Mouse (Mus musculus) left cerebral cortex, adult 2 months (tissue): ENCODE measurements around the gene Cd3eap. TPM values are rescaled to one million over a fixed set of nuclear protein-coding genes. Genes with fewer than 3 reads are reported as not detected.

Experiments
- DNase-seq, 2 experiments: peaks; one replicate each; pipeline ENCODE4 v3.0.0; 2021 to 2022; ENCODE audit warnings: low spot score in 2 of 2, mixed read lengths in 1 of 2; ENCODE audit errors: extremely low spot score in 1 of 2
- H3K27ac ChIP-seq: fragments of 200-600 bp; 2 replicates; pipeline ENCODE4 v1.8.1; 2022
- H3K4me3 ChIP-seq: fragments of 200-600 bp; 2 replicates; pipeline ENCODE4 v1.8.1; 2022
- CTCF ChIP-seq: fragments of 200-600 bp; IDR thresholded peaks from 2 replicates; pipeline ENCODE4 v1.8.1; 2022; ENCODE audit warnings: antibody characterized with exemption, mild to moderate bottlenecking, moderate library complexity
- intact Hi-C: fragments of 180-260 bp; cut with DNase I; formaldehyde crosslinking; loops from one replicate; pipeline ENCODE4 v1.15.1; 2025
- total RNA-seq, 2 experiments: library from RNA; stranded (reverse); gene quantifications; 2 replicates each; pipeline ENCODE4 v1.2.3; 2021

Gene Cd3eap
- total RNA-seq, 2 experiments from 2014 or later, result 17.0 to 17.8 TPM

DNA sequence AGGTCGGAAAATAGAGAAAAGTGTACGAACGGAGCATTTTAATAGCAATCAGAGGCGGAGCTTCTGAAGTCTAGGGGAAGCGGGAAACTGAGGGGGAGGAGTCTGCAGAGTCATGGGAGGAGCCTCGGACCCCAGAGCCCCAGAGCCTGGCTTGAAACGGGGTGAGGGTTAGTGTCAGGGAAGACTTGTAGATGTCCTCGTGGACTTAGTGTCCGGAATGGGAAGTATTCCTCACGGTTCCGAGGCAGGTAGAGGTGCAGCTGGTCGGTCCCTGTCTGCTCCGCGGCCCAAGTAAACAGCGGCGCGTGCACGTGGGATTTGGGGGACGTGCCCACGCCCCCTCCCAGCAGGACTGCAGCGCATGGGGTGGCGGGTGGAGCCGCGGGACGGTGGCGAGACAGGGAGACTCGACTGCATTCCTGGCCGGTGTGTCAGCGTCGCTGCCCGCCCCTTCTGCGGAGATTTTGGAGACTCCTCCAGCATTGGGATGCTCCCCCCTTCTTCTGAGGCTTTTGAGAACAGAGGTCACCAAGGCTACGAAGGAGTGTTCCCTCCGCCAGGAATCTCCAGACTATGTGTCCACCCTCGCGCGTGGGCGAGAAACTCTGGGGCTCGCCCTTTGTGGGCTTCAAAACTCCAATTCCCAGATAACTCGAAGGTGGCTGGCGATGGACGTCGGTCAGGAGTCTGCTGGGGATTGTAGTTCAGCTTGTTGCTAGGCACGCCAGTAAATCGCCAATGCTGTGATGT lies 784 bp upstream of the Cd3eap start:
- TF ChIP-seq CTCF, result no peak
- peak overlapping the region; percentile 76 for H3K27ac ChIP-seq
- intact Hi-C loops, result loop anchor here (5.0 to 10.0 kb wide), 2 partner anchors 63 to 335 kb away; partner anchors contain the start of genes Foxa3 and Sympk
- peak; percentile 59 to 72 for DNase-seq
- peak overlapping the region; percentile 57 for H3K4me3 ChIP-seq

DNA sequence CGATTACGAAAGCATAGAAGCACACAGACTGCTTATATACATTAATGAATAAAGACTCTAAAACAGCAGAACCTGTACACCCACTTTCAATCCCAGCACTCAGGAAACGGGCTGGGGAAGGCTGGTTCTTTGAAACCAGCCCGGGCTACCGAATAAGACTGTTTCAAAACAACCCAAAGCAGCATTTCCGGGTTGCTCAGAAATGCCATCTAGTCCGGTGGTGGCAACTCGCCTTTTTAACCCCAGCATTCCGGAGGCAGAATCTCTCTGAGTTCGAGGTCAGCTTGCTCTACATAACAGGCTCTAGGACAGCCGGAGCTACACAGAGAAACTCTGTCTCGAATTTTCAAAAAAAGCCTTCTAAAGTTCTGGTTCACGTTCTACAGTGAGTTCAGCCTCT lies 649 bp downstream of the Cd3eap start:
- TF ChIP-seq CTCF, result no peak
- DNase-seq, result no peak
- intact Hi-C loops, result no loop called here
- Histone ChIP-seq H3K27ac (peak overlapping the region; percentile 94; the same call in 1 of the 2 replicates), H3K4me3 (peak overlapping the region; percentile 57)

GRCm38 (mm10) chr7:19357381-19358375 lies 1.6 kb downstream of the Cd3eap start:
- no peak for TF ChIP-seq CTCF
- intact Hi-C loops, result no loop called here
- H3K4me3 ChIP-seq, result no peak overlapping the region
- no peak overlapping the region for H3K27ac ChIP-seq
- no peak for DNase-seq

DNA sequence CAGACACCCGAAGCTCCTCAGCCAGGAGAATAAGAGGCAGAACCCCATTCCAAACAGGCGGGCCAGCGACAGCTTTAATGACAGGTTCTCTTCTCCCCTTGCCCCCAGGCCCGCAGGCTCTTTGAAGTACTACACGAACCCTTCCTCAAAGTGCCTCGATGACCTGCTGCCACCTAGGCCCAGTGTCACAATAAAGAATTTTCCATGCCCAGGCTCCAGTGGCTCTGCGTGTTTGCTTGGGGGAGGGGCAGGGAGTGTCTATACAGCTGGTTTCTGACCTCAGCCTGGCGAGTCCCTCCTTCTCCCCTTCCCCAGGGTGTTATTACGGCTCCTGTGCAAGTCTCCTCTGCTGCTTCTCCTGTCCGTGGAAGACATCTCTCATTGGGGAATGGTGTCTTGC lies 3.0 kb downstream of the Cd3eap start:
- TF ChIP-seq CTCF, result no peak
- intact Hi-C loops, result no loop called here

GRCm38 (mm10) chr7:19354991-19355390 lies 4.3 kb downstream of the Cd3eap start:
- DNase-seq, result no peak
- Histone ChIP-seq H3K27ac (no peak overlapping the region), H3K4me3 (no peak overlapping the region)
- intact Hi-C loops, result no loop called here
- TF ChIP-seq CTCF, result no peak

More for the DNA sequence above, 3.0 kb downstream of the Cd3eap start:
- no peak for DNase-seq
- Histone ChIP-seq H3K4me3 (no peak overlapping the region), H3K27ac (no peak overlapping the region)

DNA sequence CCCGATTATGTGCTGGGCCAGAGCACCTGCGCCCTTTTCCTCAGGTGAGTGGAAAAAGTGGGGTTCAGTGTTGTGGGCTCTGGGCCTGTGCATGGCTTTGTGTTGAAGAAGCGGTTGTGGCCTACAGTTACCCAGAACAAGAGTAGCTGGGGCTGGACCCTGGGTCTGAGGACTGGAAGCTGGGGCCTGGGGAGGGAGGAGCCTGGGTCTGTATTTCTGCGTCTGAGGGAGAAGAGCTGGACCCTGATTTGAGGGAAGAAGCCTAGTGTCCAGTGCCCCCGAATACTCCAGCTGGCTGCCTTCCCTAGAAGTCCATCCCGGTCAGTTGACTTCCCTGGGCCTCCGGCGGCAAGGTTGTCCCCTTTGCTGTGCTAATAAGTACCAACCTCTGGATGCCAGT lies 9.1 kb downstream of the Cd3eap start:
- Histone ChIP-seq H3K4me3 (no peak overlapping the region), H3K27ac (no peak overlapping the region)
- intact Hi-C loops, result no loop called here
- no peak for DNase-seq
- TF ChIP-seq CTCF, result no peak

GRCm38 (mm10) chr7:19349188-19349915 lies 9.9 kb downstream of the Cd3eap start:
- DNase-seq, result no peak
- Histone ChIP-seq H3K27ac (no peak overlapping the region), H3K4me3 (no peak overlapping the region)
- TF ChIP-seq CTCF, result no peak
- intact Hi-C loops, result no loop called here

- DNase-seq, result peak; percentile 94 to 96
- Histone ChIP-seq H3K4me3 (peak overlapping the region; percentile 77), H3K27ac (peak overlapping the region; percentile 92)
- intact Hi-C loops, result no loop called here
- TF ChIP-seq CTCF, result no peak
Observed at GRCm38 (mm10) chr7:19344938-19345471, 14.3 kb downstream of the Cd3eap start.

DNA sequence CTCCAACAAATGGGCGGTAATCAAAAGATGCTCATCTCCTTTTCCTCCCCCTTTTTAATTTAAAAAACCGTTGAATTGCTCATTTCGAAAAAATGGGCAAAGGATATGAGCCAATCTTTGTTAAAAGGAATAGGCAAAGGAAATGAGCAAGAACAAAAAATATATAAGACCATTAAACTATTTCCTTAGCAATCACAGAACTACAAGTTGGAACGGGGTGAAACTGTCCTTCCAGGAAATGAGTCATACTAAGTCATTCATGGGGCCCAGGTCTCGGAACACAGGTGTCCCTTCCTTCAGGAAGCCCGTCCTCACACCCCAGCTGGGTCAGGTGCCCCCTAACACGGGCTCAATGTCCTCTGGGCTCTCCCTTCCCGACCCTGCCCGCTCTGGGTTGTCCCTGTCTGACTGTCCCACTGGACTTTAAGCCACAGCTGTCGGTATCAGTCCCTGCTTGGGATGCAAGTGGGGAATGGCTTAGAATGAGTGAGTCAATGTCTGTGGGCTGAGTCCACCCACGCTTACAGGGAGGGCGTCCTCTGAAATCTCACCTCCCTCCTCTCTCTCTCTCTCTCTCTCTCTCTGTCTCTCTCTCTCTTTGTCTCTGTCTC lies 14.9 kb downstream of the Cd3eap start, which contains the start of gene Ercc1:
Gene Ercc1, plus strand, starts transcription at position 542 of the 611 bp plus-strand sequence.
- DNase-seq, result peak; percentile 40 to 55
- Histone ChIP-seq H3K27ac (peak within 1 kb of the TSS; percentile 92), H3K4me3 (peak within 1 kb of the TSS; percentile 77)
- intact Hi-C loops, result no loop called here
- TF ChIP-seq CTCF, result no peak

DNA sequence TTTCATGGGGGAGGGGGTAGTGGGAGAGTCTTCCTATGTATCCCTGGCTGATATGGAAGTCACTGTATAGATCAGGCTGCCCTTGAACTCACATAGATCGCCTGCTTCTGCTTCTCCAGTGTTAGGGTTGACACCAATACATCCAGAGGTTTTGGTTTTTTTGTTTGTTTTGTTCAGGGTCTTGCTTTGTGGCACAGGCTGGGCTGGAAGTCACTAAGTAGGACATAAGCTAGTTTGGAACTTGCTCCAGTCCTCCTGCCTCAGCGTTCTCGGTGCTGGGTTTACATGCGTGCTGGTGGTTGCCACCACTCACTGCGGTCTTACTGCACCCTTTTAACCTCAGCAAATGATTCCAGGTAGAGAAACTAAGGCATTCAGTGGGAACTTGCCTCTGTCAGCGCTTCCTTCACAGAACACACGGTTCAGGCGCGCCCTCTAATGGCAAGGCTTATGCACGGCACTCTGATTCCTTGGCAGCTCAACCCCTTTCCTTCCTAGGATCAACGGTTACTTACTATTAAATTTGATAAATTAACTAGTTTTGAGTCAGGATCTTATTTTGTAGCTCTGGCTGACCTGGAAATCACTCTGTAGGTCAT lies 16.0 kb downstream of the Cd3eap start:
- intact Hi-C loops, result loop anchor here (1.0 to 2.0 kb wide), 2 partner anchors 43 to 165 kb away; no protein-coding TSS in a partner anchor
- no peak overlapping the region for H3K27ac ChIP-seq
- peak; percentile 72 to 81 for DNase-seq
- peak; percentile 98 for TF ChIP-seq CTCF
- no peak overlapping the region for H3K4me3 ChIP-seq
